Mouse (Mus musculus): ENCODE measurements around the gene Agap3.

- TF ChIP-seq CTCF (IDR thresholded peaks at IDR 0.05; ENCODE audit: insufficient read depth, low read depth, low read length) (no peak), POLR2A (IDR thresholded peaks at IDR 0.05; ENCODE audit: insufficient read depth, low read depth, low read length) (peak; percentile 89)
Observed at GRCm38 (mm10) chr5:24444746-24445427, 7.1 kb upstream of the Agap3 start, which contains the start of gene Fastk.

All from olfactory bulb, adult 2 months (tissue).